Mouse (Mus musculus): Measurements from ENCODE around the gene Ccdc93.

Ccdc93 gene

GRCm38 (mm10) chr1:121430938-121431928 is at the start of gene Ccdc93:
Gene Ccdc93, plus strand, starts transcription at chr1:121431049.
- DNase-seq (ENCODE audit: low spot score in 2 of 2), result peak; percentile 99 to 100

GRCm38 (mm10) chr1:121381562-121381961 is 49.3 kb upstream of the Ccdc93 start:
- DNase-seq (ENCODE audit: low spot score in 2 of 2), result no peak

GRCm38 (mm10) chr1:121388312-121388711 is 42.5 kb upstream of the Ccdc93 start:
- DNase-seq (ENCODE audit: low spot score in 2 of 2), result no peak

GRCm38 (mm10) chr1:121388732-121389131 is 42.1 kb upstream of the Ccdc93 start:
- no peak for DNase-seq (ENCODE audit: low spot score in 2 of 2)

GRCm38 (mm10) chr1:121389574-121389973 is 41.3 kb upstream of the Ccdc93 start:
- no peak for DNase-seq (ENCODE audit: low spot score in 2 of 2)

- DNase-seq (ENCODE audit: low spot score in 2 of 2), result no peak
These were observed 40.8 kb upstream of the Ccdc93 start for GRCm38 (mm10) chr1:121390003-121390402.

GRCm38 (mm10) chr1:121390421-121390820 is 40.4 kb upstream of the Ccdc93 start:
- DNase-seq (ENCODE audit: low spot score in 2 of 2), result no peak

GRCm38 (mm10) chr1:121390855-121391254 is 40.0 kb upstream of the Ccdc93 start:
- DNase-seq (ENCODE audit: low spot score in 2 of 2), result no peak

- DNase-seq (ENCODE audit: low spot score in 2 of 2), result no peak
These were observed 37.7 kb upstream of the Ccdc93 start for GRCm38 (mm10) chr1:121393117-121393516.

- DNase-seq (ENCODE audit: low spot score in 2 of 2), result peak in 1 of 2 experiments; percentile 9
These were observed 36.1 kb upstream of the Ccdc93 start for GRCm38 (mm10) chr1:121394764-121395163.

- DNase-seq (ENCODE audit: low spot score in 2 of 2), result no peak
These were observed 34.3 kb upstream of the Ccdc93 start for GRCm38 (mm10) chr1:121396501-121396900.

- DNase-seq (ENCODE audit: low spot score in 2 of 2), result no peak
These were observed 32.6 kb upstream of the Ccdc93 start for GRCm38 (mm10) chr1:121398231-121398630.

GRCm38 (mm10) chr1:121398986-121399881 is 31.6 kb upstream of the Ccdc93 start:
- DNase-seq (ENCODE audit: low spot score in 2 of 2), result no peak

- DNase-seq (ENCODE audit: low spot score in 2 of 2), result peak in 1 of 2 experiments; percentile 12
These were observed 30.6 kb upstream of the Ccdc93 start for GRCm38 (mm10) chr1:121400243-121400642.

- peak in 1 of 2 experiments; percentile 6 for DNase-seq (ENCODE audit: low spot score in 2 of 2)
These were observed 11.8 kb upstream of the Ccdc93 start for GRCm38 (mm10) chr1:121419084-121419483.

- DNase-seq (ENCODE audit: low spot score in 2 of 2), result no peak
These were observed 11.1 kb upstream of the Ccdc93 start for GRCm38 (mm10) chr1:121419569-121420265.

GRCm38 (mm10) chr1:121430183-121430937 is 489 bp upstream of the Ccdc93 start:
- peak in 1 of 2 experiments; percentile 7 for DNase-seq (ENCODE audit: low spot score in 2 of 2)

GRCm38 (mm10) chr1:121435981-121436380 is 5.1 kb downstream of the Ccdc93 start:
- no peak for DNase-seq (ENCODE audit: low spot score in 2 of 2)

GRCm38 (mm10) chr1:121440535-121441381 is 9.9 kb downstream of the Ccdc93 start:
- DNase-seq (ENCODE audit: low spot score in 2 of 2), result peak; percentile 37 to 44

- DNase-seq (ENCODE audit: low spot score in 2 of 2), result no peak
These were observed 13.3 kb downstream of the Ccdc93 start for GRCm38 (mm10) chr1:121444147-121444546.
